Mouse (Mus musculus) testis, adult 2 months (tissue): ENCODE measurements at regions not wholly inside any gene's neighbourhood (a gene's known extent, or its start where the extent isn't known, plus 50 kb on each side); places are given as distances from the start of the nearest gene placed in this dataset.

ENCODE experiments used
- CTCF ChIP-seq: fragments of 200-500 bp; IDR thresholded peaks from 2 replicates; pipeline ENCODE4 v1.5.1; 2012; ENCODE audit warnings: low read depth, mild to moderate bottlenecking, inconsistent platforms, low read length, moderate library complexity; ENCODE audit not compliant: control insufficient read depth, insufficient read depth, insufficient replicate concordance
- POLR2A ChIP-seq: fragments of 200-500 bp; IDR thresholded peaks from 2 replicates; pipeline ENCODE4 v1.6.1; 2012; ENCODE audit warnings: low read depth, mild to moderate bottlenecking, inconsistent platforms, low read length, moderate library complexity; ENCODE audit not compliant: control insufficient read depth

DNA sequence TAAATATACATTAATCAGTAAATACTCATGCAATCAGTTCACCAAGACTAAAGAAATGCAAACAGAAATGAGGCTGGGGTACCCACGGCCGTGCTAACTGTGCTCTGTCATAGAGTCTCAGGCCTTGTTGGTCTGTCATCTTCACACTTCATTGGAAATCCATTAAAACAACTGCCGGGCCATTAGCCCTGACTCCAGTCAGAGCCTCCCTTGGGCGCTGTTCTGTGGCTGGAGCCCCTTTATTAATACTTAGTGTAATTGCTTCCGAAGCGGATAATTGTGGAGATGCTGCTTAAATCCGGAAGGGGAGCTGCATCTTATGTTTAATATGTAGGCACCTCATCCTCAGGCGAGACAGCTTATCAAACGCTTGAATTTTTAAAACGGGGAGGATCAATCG, 76.1 kb downstream of the Ier5 start:
- no peak for TF ChIP-seq CTCF
- TF ChIP-seq POLR2A: no peak
